Mouse (Mus musculus) left cerebral cortex, adult 6 months (tissue): Measurements from ENCODE around the gene Atp5s. TPM values are rescaled to one million over a fixed set of nuclear protein-coding genes. Genes with fewer than 3 reads are reported as not detected.

Experiments
- long read RNA-seq, 2 experiments: library from polyadenylated mRNA; unstranded; transcript quantifications; one replicate each; pipeline ENCODE4 v2.0.0; 2019 to 2020
- polyA plus RNA-seq: library from polyadenylated mRNA; unstranded; fragments of <200 nt; fragmentation: Nextera tagmentation; gene quantifications from 2 replicates; pipeline ENCODE4 v1.2.3, GENCODE M21; 2021

Atp5s gene
- 30.4 and 39.2 TPM in 2 replicates for polyA plus RNA-seq
- long read RNA-seq, experiment 1, transcript Atp5s-201 (5 exons, 1,485 nt): major isoform, 20 of 85 reads
- long read RNA-seq, experiment 1, partial matches to known transcripts: 36 of 85 reads
- long read RNA-seq, experiment 1, other reads (novel, unspliced or antisense): 27 of 85 reads
- long read RNA-seq, experiment 2, transcript Atp5s-201 (5 exons, 1,485 nt): major isoform, 9 of 35 reads
- long read RNA-seq, experiment 2, partial matches to known transcripts: 10 of 35 reads
- long read RNA-seq, experiment 2, other reads (novel, unspliced or antisense): 13 of 35 reads

DNA sequence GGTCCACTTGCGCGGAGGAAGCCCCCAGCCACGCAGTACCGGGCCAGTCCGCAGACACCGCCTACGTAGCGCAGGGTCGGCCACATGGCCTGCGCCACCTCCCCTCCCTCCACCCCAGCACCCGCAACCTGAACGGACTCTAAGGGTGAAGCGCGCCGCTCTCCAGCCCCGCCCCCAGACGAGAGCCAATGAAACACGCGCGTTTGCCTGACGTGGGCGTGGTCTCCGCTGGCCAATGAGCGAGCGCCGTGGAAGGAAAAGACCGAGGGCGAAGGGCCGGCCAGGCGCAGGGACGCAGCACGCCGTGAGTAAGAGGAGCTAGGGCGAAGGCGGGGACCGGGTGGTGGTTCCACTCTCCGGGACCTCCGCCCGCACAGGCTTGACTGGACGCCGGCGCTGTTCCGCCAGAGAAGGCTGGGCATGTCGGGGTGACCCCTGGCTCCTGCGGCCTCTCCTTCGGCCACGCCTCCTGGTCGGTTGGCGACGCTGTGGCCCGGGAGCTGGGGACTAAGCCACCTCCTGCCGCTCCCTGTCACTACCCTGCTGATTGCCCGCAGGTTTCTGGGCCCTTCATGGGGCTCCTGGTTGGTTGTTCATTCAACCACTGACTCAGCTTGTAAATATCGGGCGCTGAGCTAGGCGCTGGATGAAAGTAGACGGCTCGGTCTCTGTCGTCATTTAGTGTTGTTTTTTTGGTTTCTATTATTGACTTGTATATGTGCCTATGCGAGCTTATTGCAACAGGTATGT is at the start of gene Atp5s, which contains the start of gene L2hgdh:
Gene Atp5s (plus strand): TSS at position 240 of the 750 bp plus-strand sequence.
Gene L2hgdh (minus strand): TSS at position 163 of the 750 bp plus-strand sequence.

DNA sequence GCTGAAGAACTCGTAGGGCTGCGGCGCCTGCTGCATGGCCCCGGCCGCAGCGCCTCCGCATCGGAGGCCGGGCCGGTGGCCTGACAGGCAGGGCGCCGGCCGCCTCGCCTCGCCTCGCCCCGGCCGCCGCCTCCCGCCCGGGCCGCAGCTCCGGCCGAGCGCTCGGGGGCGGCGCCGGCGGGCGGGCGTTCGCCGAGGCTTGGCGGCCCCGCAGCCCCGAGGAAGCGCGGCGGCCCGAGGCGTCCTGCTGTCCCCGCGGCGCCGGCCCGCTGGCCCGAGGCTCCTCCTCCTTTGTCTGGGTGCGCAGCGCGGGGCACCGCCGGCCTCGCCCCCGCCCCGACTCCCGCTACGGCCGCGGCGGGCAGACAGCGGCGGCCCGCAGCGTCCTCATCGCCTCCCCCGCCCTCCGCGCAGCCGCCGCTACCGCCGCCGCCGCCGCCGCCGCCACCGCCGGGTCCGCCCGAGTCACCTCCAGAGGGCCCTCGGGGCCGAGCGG is 43.1 kb upstream of the Atp5s start, which contains the start of gene Sos2:
Gene Sos2 (minus strand): TSS at position 287 of the 496 bp plus-strand sequence.

DNA sequence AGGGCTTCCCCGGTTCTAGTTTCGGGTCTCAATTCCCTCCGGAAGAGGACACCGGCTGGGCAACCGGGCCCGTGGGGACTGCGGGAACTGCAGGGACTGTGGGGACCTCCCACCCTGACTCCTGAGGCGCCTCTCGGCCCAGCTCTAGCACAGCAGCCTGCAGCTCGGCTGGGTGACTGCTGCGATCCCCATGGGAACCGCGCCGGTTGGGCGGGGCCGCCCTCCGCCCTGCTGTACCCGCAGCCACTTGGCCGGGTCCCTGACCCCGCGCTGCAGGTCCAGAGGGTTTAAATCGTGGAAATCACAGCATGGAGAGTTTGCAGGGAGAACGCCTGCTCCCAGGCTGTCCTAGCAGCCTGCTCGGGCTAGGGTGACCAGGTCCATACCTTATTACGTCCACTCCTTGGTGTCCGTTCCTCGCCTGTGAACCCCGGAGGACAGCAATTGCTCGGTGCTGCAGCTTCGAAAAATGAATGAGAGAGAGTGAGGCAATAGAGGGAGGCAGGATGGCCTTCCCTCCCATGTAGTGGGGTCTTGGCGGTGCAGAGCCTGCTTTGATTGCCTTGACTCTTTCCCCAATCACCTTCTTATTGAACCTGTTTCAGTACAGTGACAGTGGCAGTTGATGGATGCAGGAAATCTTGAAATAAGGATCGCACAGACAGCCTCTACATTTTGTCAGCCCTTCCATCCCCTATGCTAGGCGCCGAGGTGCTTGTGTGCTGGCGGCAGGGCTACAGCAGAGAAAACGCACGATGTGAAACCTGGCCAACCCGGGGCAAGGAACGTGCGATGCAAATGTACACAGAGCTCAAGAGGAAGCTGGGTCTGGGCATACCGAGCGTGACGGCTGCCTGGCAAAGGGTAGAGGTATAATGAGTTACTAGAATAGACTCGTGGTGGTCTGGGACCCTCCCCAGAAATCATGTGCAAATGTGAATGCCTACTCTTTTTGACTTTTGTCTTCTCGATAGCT is 66.1 kb downstream of the Atp5s start, which contains the start of gene Cdkl1:
Gene Cdkl1 (minus strand): TSS at position 738 of the 976 bp plus-strand sequence.

Other genes starting within 250 kb of the Atp5s start
- 31.8 and 35.8 TPM in 2 replicates for gene Vcpkmt, start 141.9 kb upstream of the Atp5s start, polyA plus RNA-seq
- gene Sos2, start 43.1 kb upstream of the Atp5s start, polyA plus RNA-seq: 3.7 and 4.1 TPM in 2 replicates
- gene L2hgdh, start 77 bp upstream of the Atp5s start, polyA plus RNA-seq: 5.5 and 7.8 TPM in 2 replicates
- 19.4 and 26.2 TPM in 2 replicates for gene Cdkl1, start 66.3 kb downstream of the Atp5s start, polyA plus RNA-seq
- 88.7 and 130 TPM in 2 replicates for gene Atl1, start 167.7 kb downstream of the Atp5s start, polyA plus RNA-seq
- 6.3 and 11.4 TPM in 2 replicates for gene Map4k5, start 168.2 kb downstream of the Atp5s start, polyA plus RNA-seq